Mouse (Mus musculus) brain, embryonic 14.5 days (tissue): Measurements from ENCODE around the gene Slc25a42. TPM values are rescaled to one million over a fixed set of nuclear protein-coding genes. Genes with fewer than 3 reads are reported as not detected.

Source experiments
- DNase-seq: peaks from one replicate; pipeline ENCODE4 v3.0.0-alpha.2; 2011; ENCODE audit warnings: low read depth
- CTCF ChIP-seq: fragments of 200-500 bp; IDR thresholded peaks from 2 replicates; pipeline ENCODE4 v1.5.1; 2012; ENCODE audit warnings: inconsistent platforms, mild to moderate bottlenecking, moderate library complexity, borderline replicate concordance; ENCODE audit not compliant: insufficient read depth, insufficient read length; ENCODE audit errors: extremely low read depth
- POLR2A ChIP-seq: fragments of 200-500 bp; IDR thresholded peaks from 2 replicates; pipeline ENCODE4 v1.6.1; 2012; ENCODE audit warnings: mild to moderate bottlenecking, inconsistent platforms, borderline replicate concordance; ENCODE audit not compliant: poor library complexity, insufficient read depth, insufficient read length, severe bottlenecking; ENCODE audit errors: extremely low read depth
- polyA plus RNA-seq: library from polyadenylated mRNA; depleted of rRNA; stranded (reverse); fragments of >200 nt; gene quantifications from 2 replicates; pipeline ENCODE4 v1.2.3, GENCODE M21; 2012

The Slc25a42 gene
- polyA plus RNA-seq, 1 experiment: 26.2 TPM

- no peak for DNase-seq
Measured at GRCm38 (mm10) chr8:70193238-70193637, 18.9 kb downstream of the Slc25a42 start.

DNA sequence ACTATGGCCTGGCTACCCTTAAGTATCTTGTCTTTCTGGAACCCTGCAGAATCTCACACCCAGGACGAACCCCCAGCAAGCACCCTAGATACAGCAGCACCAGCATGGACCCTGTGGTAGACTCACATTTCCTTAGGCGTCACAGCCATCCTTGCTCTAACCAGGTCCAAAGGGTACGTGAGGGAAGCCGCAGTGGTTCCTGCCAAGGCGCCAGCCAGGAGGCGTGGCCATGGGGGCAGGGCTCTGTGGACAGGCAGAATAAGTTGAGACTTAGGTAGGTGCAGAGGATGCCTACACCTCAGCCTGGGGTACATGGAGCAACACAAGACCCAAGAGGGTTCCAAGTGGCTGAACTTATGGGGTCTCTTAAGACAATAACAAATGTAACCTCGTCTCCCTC is 23.4 kb downstream of the Slc25a42 start:
- no peak for TF ChIP-seq POLR2A
- no peak for TF ChIP-seq CTCF
- DNase-seq: no peak

More at GRCm38 (mm10) chr8:70193238-70193637, 18.9 kb downstream of the Slc25a42 start:
- TF ChIP-seq CTCF (no peak), POLR2A (no peak)

DNA sequence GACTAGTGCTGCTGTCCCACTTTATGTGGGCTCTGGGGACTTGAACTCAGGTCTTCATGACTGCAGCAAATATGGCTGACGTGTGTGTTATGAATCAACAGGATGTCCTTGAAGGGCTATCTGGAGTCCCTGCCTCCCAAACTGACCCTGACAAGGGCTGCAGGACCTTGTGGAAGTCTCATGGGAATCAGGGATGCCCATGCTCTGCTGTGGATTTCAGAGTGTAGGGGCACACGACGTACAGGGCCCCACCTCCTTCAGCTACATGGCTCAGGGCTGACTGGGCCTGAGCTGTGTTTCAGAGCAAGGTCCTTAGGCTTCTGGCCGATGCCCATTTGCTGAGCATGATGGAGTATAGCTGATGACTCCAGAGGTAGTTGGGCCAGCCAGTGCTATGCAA is 28.9 kb downstream of the Slc25a42 start:
- TF ChIP-seq POLR2A (no peak), CTCF (no peak)
- DNase-seq: no peak

- no peak for DNase-seq
- TF ChIP-seq POLR2A (no peak), CTCF (no peak)
Measured at GRCm38 (mm10) chr8:70181903-70182252, 30.2 kb downstream of the Slc25a42 start.

- DNase-seq: no peak
- TF ChIP-seq POLR2A (no peak), CTCF (no peak)
Measured at GRCm38 (mm10) chr8:70181212-70181902, 30.7 kb downstream of the Slc25a42 start.

- peak; percentile 16 for DNase-seq
- TF ChIP-seq CTCF (peak; percentile 29; the same call in 1 of the 2 replicates), POLR2A (no peak)
Measured at GRCm38 (mm10) chr8:70179082-70179481, 33.0 kb downstream of the Slc25a42 start.

DNA sequence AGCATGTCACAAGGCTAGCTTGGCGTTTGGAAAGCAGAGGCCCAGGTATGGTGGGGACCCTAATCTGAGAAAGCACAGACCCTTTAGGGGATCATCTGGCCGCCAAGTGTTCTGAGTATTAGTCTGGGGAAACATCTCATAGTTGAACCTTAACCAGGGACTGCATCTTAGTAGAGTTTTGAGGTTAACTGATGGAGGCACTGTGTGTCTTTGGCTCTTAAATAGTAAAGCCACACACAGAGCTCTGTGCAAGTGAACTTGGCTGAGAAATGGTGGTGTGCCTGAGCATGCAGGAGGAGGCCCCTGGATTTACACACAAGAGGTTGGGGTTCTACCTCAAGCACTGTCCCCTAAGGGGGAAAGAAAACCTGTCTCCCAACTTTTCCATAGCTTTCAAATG is 33.9 kb downstream of the Slc25a42 start:
- no peak for TF ChIP-seq CTCF
- no peak for TF ChIP-seq POLR2A
- no peak for DNase-seq

DNA sequence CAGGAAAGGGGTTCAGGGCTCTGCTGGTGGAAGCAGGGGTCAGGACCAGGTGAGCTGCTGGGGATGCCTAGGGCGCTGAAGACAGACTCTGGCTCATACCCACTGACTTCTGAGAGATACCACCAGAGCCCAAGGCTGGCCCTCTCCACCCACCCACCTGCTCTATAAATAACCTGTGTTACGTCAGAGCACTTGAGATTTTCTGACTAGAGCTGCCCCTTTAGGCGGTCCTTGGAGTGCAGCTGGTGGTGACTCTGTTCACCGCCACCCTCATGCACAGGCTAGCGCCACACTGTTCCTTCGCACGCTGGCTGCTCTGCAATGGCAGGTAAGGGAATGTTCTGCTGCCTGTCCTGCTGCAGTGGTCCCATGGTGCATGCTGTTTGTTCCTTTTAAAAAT is 38.0 kb downstream of the Slc25a42 start:
- DNase-seq: no peak
- TF ChIP-seq POLR2A (no peak), CTCF (no peak)

DNA sequence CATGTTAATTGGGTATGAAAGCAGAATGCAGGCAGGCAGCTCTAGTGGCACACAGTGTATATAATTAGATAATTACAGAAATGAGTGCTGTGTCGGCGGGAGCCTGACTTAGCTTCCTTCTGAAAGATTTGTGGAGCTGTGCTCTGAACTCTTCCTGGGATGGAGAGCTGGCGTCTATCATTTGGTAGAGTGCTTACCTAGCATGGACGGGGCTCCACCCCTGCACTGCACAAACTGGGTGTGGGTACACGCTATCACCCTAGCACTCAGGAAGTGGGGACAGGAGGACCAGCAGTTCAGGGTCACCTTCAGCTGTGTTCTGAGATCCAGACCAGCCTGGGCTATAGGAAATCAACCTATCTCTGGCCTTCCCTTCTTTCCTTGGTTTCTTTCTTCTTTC is 38.8 kb downstream of the Slc25a42 start:
- DNase-seq: no peak
- TF ChIP-seq CTCF: no peak
- TF ChIP-seq POLR2A: no peak

GRCm38 (mm10) chr8:70172043-70172681 is 39.9 kb downstream of the Slc25a42 start, which contains the start of gene Tmem161a:
Gene Tmem161a, plus strand, starts transcription at chr8:70172356.
- TF ChIP-seq POLR2A (peak; percentile 53; the same call in 1 of the 2 replicates), CTCF (no peak)
- DNase-seq: peak; percentile 98

GRCm38 (mm10) chr8:70171240-70171639 is 40.9 kb downstream of the Slc25a42 start:
- no peak for DNase-seq
- no peak for TF ChIP-seq POLR2A
- TF ChIP-seq CTCF: no peak

DNA sequence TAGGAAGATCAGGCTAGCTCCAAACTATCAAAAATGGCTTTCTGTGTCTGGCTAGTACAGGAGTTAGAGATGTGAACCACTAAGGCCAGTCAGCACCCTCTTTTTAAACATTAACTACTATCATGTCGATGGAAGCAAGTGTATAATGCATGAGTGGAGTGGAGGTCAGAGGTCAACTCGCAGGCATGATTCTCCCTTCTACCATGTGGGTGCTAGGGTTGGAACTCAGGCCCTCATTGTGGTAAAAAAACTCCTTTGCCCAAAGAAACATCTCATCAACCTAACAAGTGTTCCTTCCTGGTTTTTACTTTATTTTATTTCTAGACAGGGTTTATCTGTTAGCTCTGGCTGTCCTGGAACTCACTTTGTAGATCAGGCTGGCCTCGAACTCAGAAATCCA is 41.4 kb downstream of the Slc25a42 start:
- no peak for DNase-seq
- no peak for TF ChIP-seq CTCF
- TF ChIP-seq POLR2A: no peak

DNA sequence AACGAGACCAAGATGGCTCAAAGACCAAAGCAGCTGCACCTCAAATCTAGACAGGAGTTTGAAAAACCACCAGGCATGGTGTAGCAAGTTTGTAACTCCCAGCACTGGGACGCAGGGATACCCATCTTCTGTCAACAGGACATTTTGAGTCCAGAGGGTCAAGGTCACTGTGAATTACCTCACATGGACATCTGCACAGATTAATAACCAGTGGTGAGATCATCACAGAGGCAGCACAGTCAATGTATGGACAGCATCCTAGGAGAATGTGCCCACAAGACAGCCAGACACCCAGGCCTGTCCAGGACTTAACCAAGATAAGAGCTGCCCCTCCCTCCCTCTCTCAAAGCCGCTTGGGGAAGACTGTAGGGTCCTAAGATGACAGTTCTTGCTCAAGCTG is 42.0 kb downstream of the Slc25a42 start:
- no peak for DNase-seq
- TF ChIP-seq CTCF: no peak
- no peak for TF ChIP-seq POLR2A
